Mouse (Mus musculus): ENCODE results near the gene Ubl3. TPM values are rescaled to one million over a fixed set of nuclear protein-coding genes. Genes with fewer than 3 reads are reported as not detected.

Gene Ubl3
- polyA plus RNA-seq, 1 experiment = 19.1 TPM

DNA sequence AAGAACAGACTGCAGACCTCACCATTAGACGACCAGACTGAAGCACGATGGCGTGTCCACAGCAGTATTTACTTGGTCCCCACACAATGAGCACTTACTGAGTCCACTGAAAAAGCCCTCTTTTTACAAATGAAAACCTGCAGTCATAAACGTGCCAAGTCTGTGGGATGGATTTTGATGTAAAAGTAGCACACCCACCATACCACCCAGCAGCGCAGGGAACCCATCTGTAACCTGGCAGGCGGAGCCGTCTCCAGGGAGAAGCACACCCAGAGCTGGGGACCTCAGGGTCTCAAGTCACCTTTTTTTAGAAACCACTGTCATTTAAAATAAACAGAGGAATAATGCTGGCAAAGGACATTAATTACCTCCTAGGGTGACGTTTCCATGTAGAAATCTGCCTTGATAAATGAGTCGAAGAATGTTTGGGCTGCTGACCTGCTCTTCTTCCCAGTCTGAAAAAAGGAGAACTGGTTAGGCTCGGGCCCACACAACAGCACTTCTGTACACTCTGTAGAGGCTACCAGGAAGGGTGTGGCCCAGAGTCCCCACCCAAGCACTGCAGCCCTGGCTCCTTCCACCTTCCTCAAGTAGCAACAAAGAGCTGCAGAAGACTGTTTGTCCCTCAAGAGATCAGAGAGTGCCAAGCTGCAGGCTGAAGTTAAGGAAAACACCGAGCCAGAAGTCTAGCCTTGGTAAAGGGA, 43.5 kb downstream of the Ubl3 start:
- no peak for TF ChIP-seq CEBPB (IDR thresholded peaks at IDR 0.05; ENCODE audit: low read depth)
- no peak for TF ChIP-seq MYOG (IDR thresholded peaks at IDR 0.05; ENCODE audit: control insufficient read depth, extremely low read depth, insufficient read length)
- TF ChIP-seq MAX (IDR thresholded peaks at IDR 0.05) = no peak
- TF ChIP-seq CTCF (IDR thresholded peaks at IDR 0.05; ENCODE audit: control insufficient read depth, insufficient read depth, insufficient read length) = no peak
- TF ChIP-seq USF1 (IDR thresholded peaks at IDR 0.05; ENCODE audit: low read depth) = no peak
- TF ChIP-seq MYOD1 (IDR thresholded peaks at IDR 0.05; ENCODE audit: control insufficient read depth, insufficient read length, low read depth) = no peak
- TF ChIP-seq FOSL1 (IDR thresholded peaks at IDR 0.05; ENCODE audit: insufficient read depth, low read length, poor library complexity, severe bottlenecking) = no peak
- Histone ChIP-seq H3K36me3 (ENCODE audit: control insufficient read depth, insufficient read depth) (peaks cover 29% of the 10 kb centered on the region), H3K79me2 (ENCODE audit: control insufficient read depth, insufficient read depth) (peaks cover 30% of the 10 kb centered on the region), H3ac (ENCODE audit: control insufficient read depth, insufficient read length, low read depth) (no peak overlapping the region), H3K4me3 (ENCODE audit: insufficient read depth, poor library complexity, severe bottlenecking) (no peak overlapping the region), H3K27me3 (ENCODE audit: control insufficient read depth, insufficient read depth, insufficient read length) (no peaks in the 10 kb centered on the region), H3K79me3 (ENCODE audit: low read depth) (peaks cover 9% of the 10 kb centered on the region)

GRCm38 (mm10) chr5:148505381-148505780, 47.2 kb downstream of the Ubl3 start:
- Histone ChIP-seq H3K36me3 (ENCODE audit: control insufficient read depth, insufficient read depth) (peaks cover 32% of the 10 kb centered on the region), H3ac (ENCODE audit: control insufficient read depth, insufficient read length, low read depth) (no peak overlapping the region), H3K79me2 (ENCODE audit: control insufficient read depth, insufficient read depth) (no peaks in the 10 kb centered on the region), H3K4me3 (ENCODE audit: insufficient read depth, poor library complexity, severe bottlenecking) (no peak overlapping the region), H3K79me3 (ENCODE audit: low read depth) (no peaks in the 10 kb centered on the region), H3K27me3 (ENCODE audit: control insufficient read depth, insufficient read depth, insufficient read length) (no peaks in the 10 kb centered on the region)
- TF ChIP-seq MAX (IDR thresholded peaks at IDR 0.05) (no peak), CEBPB (IDR thresholded peaks at IDR 0.05; ENCODE audit: low read depth) (no peak), MYOG (IDR thresholded peaks at IDR 0.05; ENCODE audit: control insufficient read depth, extremely low read depth, insufficient read length) (no peak)

- Histone ChIP-seq H3ac (ENCODE audit: control insufficient read depth, insufficient read length, low read depth) (no peak overlapping the region), H3K27me3 (ENCODE audit: control insufficient read depth, insufficient read depth, insufficient read length) (no peaks in the 10 kb centered on the region), H3K79me3 (ENCODE audit: low read depth) (no peaks in the 10 kb centered on the region), H3K4me3 (ENCODE audit: insufficient read depth, poor library complexity, severe bottlenecking) (no peak overlapping the region), H3K36me3 (ENCODE audit: control insufficient read depth, insufficient read depth) (peaks cover 18% of the 10 kb centered on the region), H3K79me2 (ENCODE audit: control insufficient read depth, insufficient read depth) (no peaks in the 10 kb centered on the region)
- TF ChIP-seq FOSL1 (IDR thresholded peaks at IDR 0.05; ENCODE audit: insufficient read depth, low read length, poor library complexity, severe bottlenecking) = no peak
- no peak for TF ChIP-seq CEBPB (IDR thresholded peaks at IDR 0.05; ENCODE audit: low read depth)
- no peak for TF ChIP-seq MAX (IDR thresholded peaks at IDR 0.05)
- TF ChIP-seq MYOD1 (IDR thresholded peaks at IDR 0.05; ENCODE audit: control insufficient read depth, insufficient read length, low read depth) = no peak
- no peak for TF ChIP-seq CTCF (IDR thresholded peaks at IDR 0.05; ENCODE audit: control insufficient read depth, insufficient read depth, insufficient read length)
- no peak for TF ChIP-seq MYOG (IDR thresholded peaks at IDR 0.05; ENCODE audit: control insufficient read depth, extremely low read depth, insufficient read length)
- TF ChIP-seq USF1 (IDR thresholded peaks at IDR 0.05; ENCODE audit: low read depth) = no peak
Observed at GRCm38 (mm10) chr5:148502237-148502636, 50.4 kb downstream of the Ubl3 start.

DNA sequence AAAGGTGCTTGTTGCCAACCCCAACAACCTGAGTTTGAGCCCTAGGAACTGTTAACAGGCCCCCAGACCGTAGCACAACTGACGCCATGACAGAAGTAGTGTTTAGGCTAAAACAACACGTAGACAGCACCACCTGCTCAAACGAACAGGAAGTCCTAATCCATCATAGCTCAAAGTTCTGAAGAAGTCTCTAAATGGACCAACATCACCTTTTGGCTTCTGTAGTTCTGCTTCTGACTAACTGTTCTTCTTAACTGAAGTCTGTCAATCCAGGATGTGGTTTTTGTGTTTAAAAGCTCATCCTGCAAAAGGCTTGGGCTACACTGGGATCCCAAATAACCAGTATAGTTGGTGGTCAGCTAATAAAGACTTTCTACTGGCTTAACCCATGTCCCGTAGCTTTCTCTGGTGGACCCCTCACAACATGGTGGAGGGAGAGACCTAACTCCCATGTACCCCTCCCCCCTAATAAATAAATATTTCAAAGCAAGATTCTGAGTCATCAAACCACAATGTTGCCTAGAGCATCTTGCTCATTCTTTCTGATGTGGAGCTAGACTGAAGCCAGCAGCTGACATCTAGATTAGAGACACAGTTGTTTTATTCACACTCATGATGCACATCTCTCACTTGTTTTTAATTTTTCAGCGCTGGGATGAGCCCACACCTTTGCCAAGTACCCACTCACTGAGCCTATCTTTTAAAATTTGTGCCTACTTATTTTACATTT, 51.2 kb downstream of the Ubl3 start:
- no peak overlapping the region for H3ac ChIP-seq (ENCODE audit: control insufficient read depth, insufficient read length, low read depth)
- H3K79me3 ChIP-seq (ENCODE audit: low read depth) = no peaks in the 10 kb centered on the region
- no peak overlapping the region for H3K4me3 ChIP-seq (ENCODE audit: insufficient read depth, poor library complexity, severe bottlenecking)
- no peaks in the 10 kb centered on the region for H3K27me3 ChIP-seq (ENCODE audit: control insufficient read depth, insufficient read depth, insufficient read length)
- TF ChIP-seq MYOD1 (IDR thresholded peaks at IDR 0.05; ENCODE audit: control insufficient read depth, insufficient read length, low read depth) (peak; percentile 68), CTCF (IDR thresholded peaks at IDR 0.05; ENCODE audit: control insufficient read depth, insufficient read depth, insufficient read length) (no peak)
- H3K79me2 ChIP-seq (ENCODE audit: control insufficient read depth, insufficient read depth) = no peaks in the 10 kb centered on the region
- peaks cover 18% of the 10 kb centered on the region for H3K36me3 ChIP-seq (ENCODE audit: control insufficient read depth, insufficient read depth)

DNA sequence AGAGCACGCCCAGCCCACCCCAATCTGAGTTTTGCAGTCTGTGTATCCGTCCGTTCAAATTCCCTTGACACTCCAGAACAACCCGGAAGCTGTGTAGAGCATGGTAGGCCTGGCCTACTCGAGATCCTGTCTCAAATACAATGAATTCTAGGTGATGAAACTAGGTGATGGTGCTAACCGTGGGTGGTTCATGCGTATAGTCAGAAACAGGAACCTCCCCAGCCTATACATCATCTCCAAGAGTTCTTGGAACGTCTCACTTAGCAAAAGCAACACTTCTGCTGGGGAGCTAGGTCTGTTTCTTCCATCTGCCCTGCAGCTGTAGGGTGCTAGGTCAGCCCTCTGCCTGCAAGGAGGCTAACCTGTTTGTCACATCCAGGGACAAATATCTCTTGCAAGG, 52.1 kb downstream of the Ubl3 start:
- H3K79me3 ChIP-seq (ENCODE audit: low read depth) = no peaks in the 10 kb centered on the region
- no peak for TF ChIP-seq USF1 (IDR thresholded peaks at IDR 0.05; ENCODE audit: low read depth)
- no peak overlapping the region for H3ac ChIP-seq (ENCODE audit: control insufficient read depth, insufficient read length, low read depth)
- no peaks in the 10 kb centered on the region for H3K27me3 ChIP-seq (ENCODE audit: control insufficient read depth, insufficient read depth, insufficient read length)
- peaks cover 15% of the 10 kb centered on the region for H3K36me3 ChIP-seq (ENCODE audit: control insufficient read depth, insufficient read depth)
- H3K4me3 ChIP-seq (ENCODE audit: insufficient read depth, poor library complexity, severe bottlenecking) = no peak overlapping the region
- H3K79me2 ChIP-seq (ENCODE audit: control insufficient read depth, insufficient read depth) = no peaks in the 10 kb centered on the region

DNA sequence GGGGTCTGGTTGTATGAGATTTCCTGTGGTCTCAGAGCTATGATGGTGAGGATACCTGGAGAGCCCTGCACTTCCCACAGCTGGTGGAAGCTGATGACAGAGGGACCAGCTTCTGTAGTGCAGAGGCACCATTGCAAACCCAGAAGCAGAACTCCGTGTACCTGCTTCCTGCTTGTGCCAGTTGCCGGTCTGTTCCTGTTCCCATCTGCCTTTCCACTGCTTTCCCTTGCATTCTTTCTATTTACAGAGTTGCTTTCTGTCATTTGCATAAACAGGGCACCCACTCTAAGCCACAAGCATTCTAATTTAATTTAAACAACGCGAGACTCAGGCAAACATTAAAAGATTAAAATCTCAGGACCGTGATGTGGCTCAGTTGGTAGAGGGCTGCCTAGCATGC, 53.0 kb downstream of the Ubl3 start:
- Histone ChIP-seq H3K4me3 (ENCODE audit: insufficient read depth, poor library complexity, severe bottlenecking) (no peak overlapping the region), H3K79me3 (ENCODE audit: low read depth) (no peaks in the 10 kb centered on the region), H3K36me3 (ENCODE audit: control insufficient read depth, insufficient read depth) (peaks cover 13% of the 10 kb centered on the region), H3ac (ENCODE audit: control insufficient read depth, insufficient read length, low read depth) (no peak overlapping the region), H3K79me2 (ENCODE audit: control insufficient read depth, insufficient read depth) (no peaks in the 10 kb centered on the region), H3K27me3 (ENCODE audit: control insufficient read depth, insufficient read depth, insufficient read length) (no peaks in the 10 kb centered on the region)
- TF ChIP-seq MYOD1 (IDR thresholded peaks at IDR 0.05; ENCODE audit: control insufficient read depth, insufficient read length, low read depth) (no peak), USF1 (IDR thresholded peaks at IDR 0.05; ENCODE audit: low read depth) (no peak), CTCF (IDR thresholded peaks at IDR 0.05; ENCODE audit: control insufficient read depth, insufficient read depth, insufficient read length) (no peak), MAX (IDR thresholded peaks at IDR 0.05) (no peak), CEBPB (IDR thresholded peaks at IDR 0.05; ENCODE audit: low read depth) (no peak)

All from C2C12 (cell line).